Mouse (Mus musculus) CH12.LX (cell line): ENCODE results near the gene Sult1a1.

Experiments
- BHLHE40 ChIP-seq: IDR thresholded peaks from 2 replicates; pipeline ENCODE4 v1.6.1; 2011; ENCODE audit warnings: mild to moderate bottlenecking, low read depth, low read length, improper control_type of control experiment
- CHD1 ChIP-seq: IDR thresholded peaks from 2 replicates; pipeline ENCODE4 v1.6.1; 2012; ENCODE audit warnings: low read depth, low read length, improper control_type of control experiment, inconsistent platforms
- CHD2 ChIP-seq: IDR thresholded peaks from 2 replicates; pipeline ENCODE4 v1.6.1; 2011; ENCODE audit warnings: low read length, improper control_type of control experiment
- CTCF ChIP-seq, 2 experiments: IDR thresholded peaks in 1 of 2; conservative IDR thresholded peaks in 1 of 2; 2 replicates each; pipeline ENCODE4 v1.5.1; 2011 to 2012; ENCODE audit warnings: low read depth in 2 of 2, low read length in 2 of 2, improper control_type of control experiment in 1 of 2, inconsistent platforms in 1 of 2, mild to moderate bottlenecking in 1 of 2, moderate library complexity in 1 of 2
- E2F4 ChIP-seq: IDR thresholded peaks from 2 replicates; pipeline ENCODE4 v1.6.1; 2011; ENCODE audit warnings: low read depth, low read length, improper control_type of control experiment; ENCODE audit not compliant: insufficient replicate concordance
- EP300 ChIP-seq: IDR thresholded peaks from 2 replicates; pipeline ENCODE4 v1.6.1; 2011; ENCODE audit warnings: low read length, improper control_type of control experiment
- MAFK ChIP-seq: IDR thresholded peaks from 2 replicates; pipeline ENCODE4 v1.6.1; 2011; ENCODE audit warnings: low read length, improper control_type of control experiment; ENCODE audit not compliant: insufficient replicate concordance
- POLR2A ChIP-seq: IDR thresholded peaks from 2 replicates; pipeline ENCODE4 v1.6.1; 2011; ENCODE audit warnings: low read depth, mild to moderate bottlenecking, improper control_type of control experiment, low read length
- UBTF ChIP-seq: IDR thresholded peaks from 2 replicates; pipeline ENCODE4 v1.6.1; 2012; ENCODE audit warnings: low read depth, mild to moderate bottlenecking, inconsistent platforms, low read length, improper control_type of control experiment, moderate library complexity
- USF2 ChIP-seq: conservative IDR thresholded peaks from 2 replicates; pipeline ENCODE4 v1.6.1; 2011; ENCODE audit warnings: low read depth, low read length, improper control_type of control experiment
- ZC3H11A ChIP-seq: IDR thresholded peaks from 2 replicates; pipeline ENCODE4 v1.6.1; 2012; ENCODE audit warnings: low read depth, mild to moderate bottlenecking, inconsistent platforms, low read length, improper control_type of control experiment
- ZMIZ1 ChIP-seq: IDR thresholded peaks from 2 replicates; pipeline ENCODE4 v1.6.1; 2012; ENCODE audit warnings: low read depth, mild to moderate bottlenecking, inconsistent platforms, low read length, improper control_type of control experiment
- ZNF384 ChIP-seq: IDR thresholded peaks from 2 replicates; pipeline ENCODE4 v1.6.1; 2012; ENCODE audit warnings: low read depth, low read length, improper control_type of control experiment, inconsistent platforms

- TF ChIP-seq POLR2A (no peak), MAFK (no peak), CHD1 (no peak), BHLHE40 (no peak), ZMIZ1 (no peak), ZC3H11A (no peak), CTCF (conservative IDR thresholded peaks at IDR 0.05 in 1 of 2, IDR thresholded peaks at IDR 0.05 in 1 of 2; ENCODE audit: low read depth in 2 of 2, low read length in 2 of 2) (no peak), E2F4 (no peak), EP300 (no peak), CHD2 (no peak), UBTF (no peak), ZNF384 (no peak), USF2 (no peak)
Observed at GRCm38 (mm10) chr7:126721635-126722034, 45.4 kb upstream of the Sult1a1 start.
